Mouse (Mus musculus): Measurements from ENCODE around the gene Acan.
A peak's percentile ranks its signal among the peaks of the same experiment; 100 is the strongest.

Acan gene

DNA sequence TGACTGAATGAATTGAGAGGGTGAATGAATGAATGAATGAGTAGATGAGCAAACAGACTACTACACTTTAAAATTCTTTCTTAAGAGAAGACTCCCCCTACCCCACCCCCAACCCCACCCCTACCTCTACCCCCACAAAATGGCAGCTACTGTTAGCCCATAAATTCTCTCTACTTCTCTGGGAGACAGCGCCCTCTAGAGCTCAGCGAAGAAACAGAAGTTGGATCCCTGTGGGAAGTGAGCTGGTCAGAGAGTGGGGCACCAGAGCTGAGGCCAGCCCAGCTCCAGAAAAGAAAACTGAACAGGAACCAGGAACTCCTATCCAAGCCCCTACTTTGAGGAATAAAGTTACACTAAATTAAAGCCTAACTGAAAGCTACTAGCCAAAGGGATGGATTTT is 5.3 kb downstream of the Acan start:
- Histone ChIP-seq H3K4me3 (replicated peaks; ENCODE audit: low read length) (no peak overlapping the region), H3K36me3 (ENCODE audit: insufficient read depth, low read length) (no peaks in the 10 kb centered on the region), H3K4me1 (replicated peaks; ENCODE audit: low read depth, low read length) (peaks cover 14% of the 10 kb centered on the region), H3K9me3 (ENCODE audit: low read length) (no peaks in the 10 kb centered on the region), H3K27me3 (ENCODE audit: insufficient read depth, low read length) (peaks cover 67% of the 10 kb centered on the region)
- no peak for TF ChIP-seq NANOG (IDR thresholded peaks at IDR 0.05; ENCODE audit: borderline replicate concordance, low read length)
- TF ChIP-seq CTCF (conservative IDR thresholded peaks at IDR 0.05; ENCODE audit: low read length): peak; percentile 16; the same call in 1 of the 2 replicates
- TF ChIP-seq POU5F1 (IDR thresholded peaks at IDR 0.05; ENCODE audit: borderline replicate concordance, low read length): no peak

DNA sequence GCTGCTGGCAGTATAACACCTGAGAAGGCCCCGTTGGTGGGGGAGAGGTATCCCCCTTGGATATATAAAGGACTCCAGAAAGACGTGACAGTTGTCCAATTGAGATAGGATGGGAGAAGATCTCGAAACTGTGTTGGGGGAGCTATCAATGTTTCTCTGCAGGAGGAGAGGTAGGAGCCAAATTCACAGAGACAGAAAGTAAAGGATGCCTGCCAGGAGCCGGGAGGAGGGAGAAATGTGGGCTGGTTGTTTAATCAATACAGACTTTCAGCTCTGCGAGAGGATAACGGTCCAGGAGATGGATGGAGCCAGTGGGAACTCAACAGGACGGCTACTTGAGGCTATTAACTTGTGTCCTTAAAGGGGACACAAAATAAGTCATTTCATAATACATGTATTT is 14.2 kb downstream of the Acan start:
- no peaks in the 10 kb centered on the region for H3K4me1 ChIP-seq (replicated peaks; ENCODE audit: low read depth, low read length)
- H3K36me3 ChIP-seq (ENCODE audit: insufficient read depth, low read length): no peaks in the 10 kb centered on the region
- H3K4me3 ChIP-seq (replicated peaks; ENCODE audit: low read length): no peak overlapping the region
- H3K9me3 ChIP-seq (ENCODE audit: low read length): no peaks in the 10 kb centered on the region
- H3K27me3 ChIP-seq (ENCODE audit: insufficient read depth, low read length): peaks cover 6% of the 10 kb centered on the region; the same call in 1 of the 2 replicates
- no peak for TF ChIP-seq CTCF (conservative IDR thresholded peaks at IDR 0.05; ENCODE audit: low read length)
- no peak for TF ChIP-seq NANOG (IDR thresholded peaks at IDR 0.05; ENCODE audit: borderline replicate concordance, low read length)
- no peak for TF ChIP-seq POU5F1 (IDR thresholded peaks at IDR 0.05; ENCODE audit: borderline replicate concordance, low read length)

DNA sequence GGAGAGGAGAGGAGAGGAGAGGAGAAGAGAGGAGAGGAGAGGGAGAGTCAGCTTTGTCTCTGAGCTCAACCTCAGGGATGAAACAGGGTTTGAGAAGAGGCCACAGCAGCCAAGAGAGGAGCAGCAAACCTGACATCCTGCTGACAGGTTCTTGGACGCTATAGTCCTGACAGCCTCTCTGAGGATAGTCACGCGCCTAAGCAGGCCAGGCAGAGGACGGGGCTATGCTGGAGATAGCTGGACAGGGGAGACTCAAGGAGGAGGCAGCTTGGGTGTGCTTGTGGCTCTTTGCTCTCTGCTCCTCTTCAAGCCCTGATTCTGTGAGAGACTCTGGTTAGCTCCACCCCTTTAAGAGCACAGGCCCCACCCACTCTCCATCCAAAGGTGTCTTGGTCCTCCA is 14.9 kb downstream of the Acan start:
- Histone ChIP-seq H3K4me3 (replicated peaks; ENCODE audit: low read length) (no peak overlapping the region), H3K36me3 (ENCODE audit: insufficient read depth, low read length) (no peaks in the 10 kb centered on the region), H3K9me3 (ENCODE audit: low read length) (0 out of 2 replicates have a peak, but pooled peaks cover 4% of the 10 kb centered on the region), H3K27me3 (ENCODE audit: insufficient read depth, low read length) (peaks cover 6% of the 10 kb centered on the region; the same call in 1 of the 2 replicates), H3K4me1 (replicated peaks; ENCODE audit: low read depth, low read length) (no peaks in the 10 kb centered on the region)
- TF ChIP-seq CTCF (conservative IDR thresholded peaks at IDR 0.05; ENCODE audit: low read length) (no peak), POU5F1 (IDR thresholded peaks at IDR 0.05; ENCODE audit: borderline replicate concordance, low read length) (no peak), NANOG (IDR thresholded peaks at IDR 0.05; ENCODE audit: borderline replicate concordance, low read length) (no peak)

DNA sequence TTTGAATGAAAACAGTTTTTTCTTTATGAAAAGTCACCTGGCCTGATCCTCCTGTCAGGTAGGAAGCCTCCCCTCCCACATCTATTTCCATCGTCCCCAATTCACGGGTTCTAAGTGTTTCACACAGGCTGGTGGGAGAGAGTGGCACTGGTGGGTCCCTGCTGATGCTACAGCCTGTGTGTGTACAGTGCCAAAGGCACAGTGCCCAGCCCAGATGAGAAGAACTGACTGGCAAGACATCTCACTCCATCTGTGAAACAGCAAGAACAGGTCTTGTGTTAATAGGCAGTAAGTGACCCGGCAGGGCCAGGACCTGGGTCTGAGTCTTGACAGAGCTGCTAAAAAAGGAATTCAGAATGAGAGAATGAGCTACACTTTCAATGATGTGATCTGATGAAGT is 25.9 kb downstream of the Acan start:
- H3K36me3 ChIP-seq (ENCODE audit: insufficient read depth, low read length): no peaks in the 10 kb centered on the region
- peaks cover 7% of the 10 kb centered on the region for H3K27me3 ChIP-seq (ENCODE audit: insufficient read depth, low read length)
- no peak overlapping the region for H3K4me3 ChIP-seq (replicated peaks; ENCODE audit: low read length)
- H3K4me1 ChIP-seq (replicated peaks; ENCODE audit: low read depth, low read length): no peaks in the 10 kb centered on the region
- TF ChIP-seq CTCF (conservative IDR thresholded peaks at IDR 0.05; ENCODE audit: low read length) (no peak), POU5F1 (IDR thresholded peaks at IDR 0.05; ENCODE audit: borderline replicate concordance, low read length) (no peak), NANOG (IDR thresholded peaks at IDR 0.05; ENCODE audit: borderline replicate concordance, low read length) (no peak)
- peaks cover 27% of the 10 kb centered on the region for H3K9me3 ChIP-seq (ENCODE audit: low read length)

DNA sequence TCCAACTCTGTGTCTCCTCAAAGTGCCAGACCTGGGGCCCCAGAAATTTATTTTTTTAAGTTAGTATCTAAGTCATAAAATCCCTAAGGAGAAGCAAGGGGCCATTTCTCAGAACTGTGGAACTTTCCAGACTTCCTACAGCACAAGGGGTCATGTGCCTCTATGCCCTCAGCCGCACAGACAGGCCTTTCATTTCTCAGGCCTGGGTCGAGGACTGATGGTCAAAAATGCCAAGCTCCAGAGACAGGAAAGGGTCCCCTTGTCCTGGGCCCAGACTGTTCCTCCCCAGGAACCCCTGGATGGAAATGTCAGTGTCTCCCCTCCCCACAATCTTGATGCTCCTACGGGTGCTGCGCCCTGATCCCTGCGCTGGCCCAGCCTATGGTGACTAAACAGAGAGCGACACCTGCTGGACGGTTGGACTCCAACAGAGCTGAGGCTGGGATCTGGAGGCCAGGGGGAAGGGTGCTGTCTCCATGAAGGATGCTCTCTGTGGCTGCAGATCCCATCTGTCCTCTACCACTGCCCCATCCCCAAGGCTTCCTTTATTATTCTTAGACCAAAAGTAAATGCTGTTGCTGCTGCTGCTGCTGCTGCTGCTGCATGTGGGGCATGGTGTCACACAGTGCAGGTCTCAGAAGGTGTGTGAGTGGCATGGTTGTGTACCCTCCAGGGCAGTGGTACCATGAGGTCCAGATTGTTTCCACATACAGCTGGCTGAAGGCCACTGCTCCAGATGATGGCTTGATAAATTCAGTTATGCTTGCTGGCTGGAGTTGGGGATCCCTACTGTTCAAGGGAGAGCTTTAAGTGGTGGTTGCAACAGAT is 27.5 kb downstream of the Acan start:
- Histone ChIP-seq H3K36me3 (ENCODE audit: insufficient read depth, low read length) (no peaks in the 10 kb centered on the region), H3K9me3 (ENCODE audit: low read length) (peaks cover 43% of the 10 kb centered on the region), H3K4me1 (replicated peaks; ENCODE audit: low read depth, low read length) (no peaks in the 10 kb centered on the region), H3K27me3 (ENCODE audit: insufficient read depth, low read length) (peaks cover 7% of the 10 kb centered on the region), H3K4me3 (replicated peaks; ENCODE audit: low read length) (no peak overlapping the region)
- TF ChIP-seq NANOG (IDR thresholded peaks at IDR 0.05; ENCODE audit: borderline replicate concordance, low read length): no peak
- TF ChIP-seq CTCF (conservative IDR thresholded peaks at IDR 0.05; ENCODE audit: low read length): peak; percentile 41
- no peak for TF ChIP-seq POU5F1 (IDR thresholded peaks at IDR 0.05; ENCODE audit: borderline replicate concordance, low read length)

DNA sequence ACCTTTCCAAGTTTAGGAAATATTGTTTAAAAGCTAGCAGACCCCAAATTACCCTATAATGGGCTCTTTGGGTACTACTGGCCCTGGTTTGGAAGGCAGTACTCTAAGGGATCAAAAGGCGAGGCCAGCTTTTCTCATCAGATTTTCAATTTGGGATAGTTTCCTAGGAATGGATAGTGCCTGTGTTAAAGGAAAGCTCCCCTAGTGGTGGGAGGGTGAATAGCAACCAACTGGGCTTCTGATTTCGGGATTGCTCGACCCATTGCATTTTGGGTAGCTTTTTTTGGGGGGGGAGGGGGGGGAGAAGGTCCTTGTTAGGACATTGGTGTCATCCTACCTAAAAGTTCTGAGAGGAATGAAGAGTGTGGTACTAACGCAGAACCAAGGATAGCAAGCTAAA is 35.8 kb downstream of the Acan start:
- peak; percentile 67 for TF ChIP-seq CTCF (conservative IDR thresholded peaks at IDR 0.05; ENCODE audit: low read length)
- TF ChIP-seq POU5F1 (IDR thresholded peaks at IDR 0.05; ENCODE audit: borderline replicate concordance, low read length): no peak
- Histone ChIP-seq H3K27me3 (ENCODE audit: insufficient read depth, low read length) (no peaks in the 10 kb centered on the region), H3K36me3 (ENCODE audit: insufficient read depth, low read length) (no peaks in the 10 kb centered on the region), H3K9me3 (ENCODE audit: low read length) (peaks cover 24% of the 10 kb centered on the region), H3K4me1 (replicated peaks; ENCODE audit: low read depth, low read length) (peaks cover 12% of the 10 kb centered on the region; the same call in 1 of the 2 replicates), H3K4me3 (replicated peaks; ENCODE audit: low read length) (peak overlapping the region; percentile 71)

DNA sequence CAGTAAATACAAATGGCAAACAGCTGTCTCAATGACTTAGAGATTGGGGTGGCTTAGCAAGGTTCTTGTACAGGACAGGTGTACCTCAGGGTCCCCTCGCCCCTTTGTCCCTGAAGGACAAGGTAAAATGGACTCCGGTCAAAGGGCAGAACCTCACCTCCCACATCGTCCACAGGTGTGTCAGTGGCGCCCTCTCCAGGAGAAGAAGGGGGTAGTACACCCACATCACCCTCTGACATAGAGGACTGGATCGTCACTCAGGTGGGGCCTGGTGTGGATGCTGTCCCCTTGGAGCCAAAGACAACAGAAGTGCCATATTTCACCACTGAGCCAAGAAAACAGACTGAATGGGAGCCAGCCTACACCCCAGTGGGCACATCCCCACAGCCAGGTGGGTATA is 43.2 kb downstream of the Acan start:
- 0 out of 2 replicates have a peak, but pooled peaks cover 7% of the 10 kb centered on the region for H3K4me1 ChIP-seq (replicated peaks; ENCODE audit: low read depth, low read length)
- no peaks in the 10 kb centered on the region for H3K9me3 ChIP-seq (ENCODE audit: low read length)
- peaks cover 28% of the 10 kb centered on the region for H3K27me3 ChIP-seq (ENCODE audit: insufficient read depth, low read length)
- no peaks in the 10 kb centered on the region for H3K36me3 ChIP-seq (ENCODE audit: insufficient read depth, low read length)
- TF ChIP-seq NANOG (IDR thresholded peaks at IDR 0.05; ENCODE audit: borderline replicate concordance, low read length): no peak
- peak; percentile 36 for TF ChIP-seq CTCF (conservative IDR thresholded peaks at IDR 0.05; ENCODE audit: low read length)
- H3K4me3 ChIP-seq (replicated peaks; ENCODE audit: low read length): no peak overlapping the region

DNA sequence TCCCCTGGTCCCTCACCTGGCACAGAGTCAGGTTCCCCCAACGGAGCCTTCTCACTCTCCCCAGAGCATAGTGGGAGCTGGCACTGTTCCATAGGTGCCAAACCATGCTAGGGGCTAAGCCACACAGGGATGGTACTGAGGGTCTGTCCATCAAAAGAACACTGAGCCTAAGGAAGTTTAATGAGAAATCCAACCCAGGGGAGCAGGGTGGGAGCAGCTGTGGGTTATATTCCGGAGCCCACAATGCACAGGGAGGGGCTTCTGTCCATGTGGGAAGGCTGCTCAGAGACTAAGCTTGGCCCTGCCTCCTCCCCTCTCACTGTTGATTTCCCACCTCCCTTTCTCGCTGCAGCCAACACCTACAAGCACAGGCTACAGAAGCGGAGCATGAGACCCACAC is 60.6 kb downstream of the Acan start:
- Histone ChIP-seq H3K36me3 (ENCODE audit: insufficient read depth, low read length) (no peaks in the 10 kb centered on the region), H3K4me3 (replicated peaks; ENCODE audit: low read length) (no peak overlapping the region), H3K27me3 (ENCODE audit: insufficient read depth, low read length) (peaks cover 38% of the 10 kb centered on the region), H3K4me1 (replicated peaks; ENCODE audit: low read depth, low read length) (0 out of 2 replicates have a peak, but pooled peaks cover 8% of the 10 kb centered on the region), H3K9me3 (ENCODE audit: low read length) (peaks cover 13% of the 10 kb centered on the region)
- TF ChIP-seq NANOG (IDR thresholded peaks at IDR 0.05; ENCODE audit: borderline replicate concordance, low read length) (no peak), POU5F1 (IDR thresholded peaks at IDR 0.05; ENCODE audit: borderline replicate concordance, low read length) (no peak), CTCF (conservative IDR thresholded peaks at IDR 0.05; ENCODE audit: low read length) (no peak)
